Mouse (Mus musculus) stomach, postnatal 0 days (tissue): ENCODE measurements around the gene Pm20d1. TPM values are rescaled to one million over a fixed set of nuclear protein-coding genes. Genes with fewer than 3 reads are reported as not detected.

Experiments
- ATAC-seq: fragments of 200-750 bp; cut with Nextera tagmentation; 2 replicates; pipeline ENCODE4 v1.8.0; 2017; ENCODE audit not compliant: low FRiP score, low TSS enrichment
- DNase-seq: peaks from one replicate; pipeline ENCODE4 v3.0.0-alpha.2; 2016; ENCODE audit warnings: low spot score
- H3K27ac ChIP-seq: fragments of 300-500 bp; sonication (generic); replicated peaks from 2 replicates; pipeline ENCODE4 v1.5.1; 2014; ENCODE audit warnings: mild to moderate bottlenecking, control low read depth
- H3K27me3 ChIP-seq: fragments of 300-500 bp; sonication (generic); 2 replicates; pipeline ENCODE4 v1.6.1; 2014; ENCODE audit warnings: low read length; ENCODE audit not compliant: control insufficient read depth, insufficient read depth
- H3K36me3 ChIP-seq: fragments of 300-500 bp; sonication (generic); 2 replicates; pipeline ENCODE4 v1.6.1; 2014; ENCODE audit warnings: low read length, mixed read lengths; ENCODE audit not compliant: control insufficient read depth, insufficient read depth
- H3K4me1 ChIP-seq: fragments of 300-500 bp; sonication (generic); replicated peaks from 2 replicates; pipeline ENCODE4 v1.6.1; 2014; ENCODE audit warnings: antibody characterized with exemption; ENCODE audit not compliant: control insufficient read depth, insufficient read depth
- H3K4me2 ChIP-seq: fragments of 300-500 bp; sonication (generic); replicated peaks from 2 replicates; pipeline ENCODE4 v1.6.1; 2014; ENCODE audit warnings: low read depth, mild to moderate bottlenecking, control low read depth, moderate library complexity
- H3K4me3 ChIP-seq: fragments of 300-500 bp; sonication (generic); 2 replicates; pipeline ENCODE4 v1.5.1; 2014; ENCODE audit warnings: low read depth, low read length, control low read depth
- H3K9ac ChIP-seq: fragments of 300-500 bp; sonication (generic); 2 replicates; pipeline ENCODE4 v1.6.1; 2014; ENCODE audit warnings: mild to moderate bottlenecking, low read length, control low read depth, mixed read lengths
- H3K9me3 ChIP-seq: fragments of 300-500 bp; sonication (generic); 2 replicates; pipeline ENCODE4 v1.6.1; 2016; ENCODE audit warnings: low read length; ENCODE audit not compliant: control insufficient read depth
- CTCF ChIP-seq: IDR thresholded peaks from 2 replicates; pipeline ENCODE4 v1.5.1; 2016; ENCODE audit warnings: antibody characterized with exemption, low read depth, mild to moderate bottlenecking, moderate library complexity
- EP300 ChIP-seq: optimal IDR thresholded peaks from 2 replicates; pipeline ENCODE3; 2016; ENCODE audit warnings: antibody characterized with exemption
- WGBS: fragments of 180-500 bp; shearing (Covaris S2); extraction: QIAGEN DNeasy Blood & Tissue Kit; methylation state at CpG from one replicate; pipeline ENCODE4 v1.1.7; 2014; 5-methylcytosine and 5-hydroxymethylcytosine counted together
- polyA plus RNA-seq: library from polyadenylated mRNA; unstranded; fragments of >200 nt; fragmentation: Nextera tagmentation; extraction: Ambion mirVana; gene quantifications from 2 replicates; pipeline ENCODE4 v1.2.1, GENCODE M21; 2015

Pm20d1 gene
- polyA plus RNA-seq, 1 experiment from 2014 or later: 1.1 TPM

GRCm38 (mm10) chr1:131802652-131803051 is 5.5 kb downstream of the Pm20d1 start:
- TF ChIP-seq EP300: no peak
- TF ChIP-seq CTCF: no peak
- no peak overlapping the region for H3K9ac ChIP-seq
- H3K36me3 ChIP-seq: no peaks in the 10 kb centered on the region
- no peak overlapping the region for H3K4me2 ChIP-seq
- no peaks in the 10 kb centered on the region for H3K4me1 ChIP-seq
- ATAC-seq (no peak), DNase-seq (no peak)
- 72% methylated on average over 5 of the region's 5 CpGs for WGBS
- H3K27me3 ChIP-seq: no peaks in the 10 kb centered on the region
- H3K27ac ChIP-seq: no peak overlapping the region
- H3K4me3 ChIP-seq: no peak overlapping the region
- H3K9me3 ChIP-seq: no peaks in the 10 kb centered on the region

GRCm38 (mm10) chr1:131804166-131804565 is 7.0 kb downstream of the Pm20d1 start:
- Histone ChIP-seq H3K4me3 (no peak overlapping the region), H3K9ac (no peak overlapping the region), H3K9me3 (no peaks in the 10 kb centered on the region), H3K27ac (no peak overlapping the region), H3K27me3 (no peaks in the 10 kb centered on the region), H3K4me2 (no peak overlapping the region), H3K36me3 (no peaks in the 10 kb centered on the region), H3K4me1 (no peaks in the 10 kb centered on the region)
- DNase-seq: no peak
- TF ChIP-seq CTCF (no peak), EP300 (no peak)
- 90% methylated on average over 3 of the region's 3 CpGs for WGBS
- no peak for ATAC-seq

GRCm38 (mm10) chr1:131808986-131809385 is 11.8 kb downstream of the Pm20d1 start:
- H3K27me3 ChIP-seq: no peaks in the 10 kb centered on the region
- no peak for DNase-seq

GRCm38 (mm10) chr1:131809651-131810050 is 12.5 kb downstream of the Pm20d1 start:
- Histone ChIP-seq H3K9me3 (no peaks in the 10 kb centered on the region), H3K4me1 (no peaks in the 10 kb centered on the region), H3K27me3 (no peaks in the 10 kb centered on the region), H3K9ac (no peak overlapping the region), H3K4me3 (no peak overlapping the region), H3K27ac (no peak overlapping the region), H3K4me2 (no peak overlapping the region), H3K36me3 (no peaks in the 10 kb centered on the region)
- ATAC-seq: no peak
- no peak for DNase-seq
- 69% methylated on average over 2 of the region's 2 CpGs for WGBS
- TF ChIP-seq EP300 (no peak), CTCF (no peak)

More at GRCm38 (mm10) chr1:131808986-131809385, 11.8 kb downstream of the Pm20d1 start:
- no peak overlapping the region for H3K27ac ChIP-seq
- H3K9me3 ChIP-seq: no peaks in the 10 kb centered on the region
- ATAC-seq: no peak
- H3K4me2 ChIP-seq: no peak overlapping the region
- no peak for TF ChIP-seq EP300
- TF ChIP-seq CTCF: no peak
- H3K9ac ChIP-seq: no peak overlapping the region
- 69% methylated on average over 1 of the region's 1 CpGs for WGBS
- H3K4me3 ChIP-seq: no peak overlapping the region
- H3K4me1 ChIP-seq: no peaks in the 10 kb centered on the region
- H3K36me3 ChIP-seq: no peaks in the 10 kb centered on the region

GRCm38 (mm10) chr1:131811393-131811792 is 14.2 kb downstream of the Pm20d1 start:
- no peak overlapping the region for H3K9ac ChIP-seq
- no peaks in the 10 kb centered on the region for H3K27me3 ChIP-seq
- H3K4me2 ChIP-seq: no peak overlapping the region
- ATAC-seq: no peak
- TF ChIP-seq CTCF: no peak
- no peak for TF ChIP-seq EP300
- no peaks in the 10 kb centered on the region for H3K9me3 ChIP-seq
- no peak overlapping the region for H3K4me3 ChIP-seq
- 59% methylated on average over 1 of the region's 1 CpGs for WGBS
- H3K4me1 ChIP-seq: no peaks in the 10 kb centered on the region
- H3K27ac ChIP-seq: no peak overlapping the region
- no peaks in the 10 kb centered on the region for H3K36me3 ChIP-seq
- DNase-seq: no peak

GRCm38 (mm10) chr1:131812006-131812405 is 14.8 kb downstream of the Pm20d1 start:
- DNase-seq (no peak), ATAC-seq (no peak)
- Histone ChIP-seq H3K4me1 (no peaks in the 10 kb centered on the region), H3K27me3 (no peaks in the 10 kb centered on the region), H3K4me3 (no peak overlapping the region), H3K4me2 (no peak overlapping the region), H3K27ac (no peak overlapping the region), H3K36me3 (no peaks in the 10 kb centered on the region), H3K9me3 (no peaks in the 10 kb centered on the region), H3K9ac (no peak overlapping the region)
- TF ChIP-seq EP300: no peak
- no peak for TF ChIP-seq CTCF
- WGBS: 56% methylated on average over 9 of the region's 9 CpGs
